Mouse (Mus musculus) forelimb bud, embryonic 11.5 days (tissue): Measurements from ENCODE around the gene Tmem119.

ENCODE experiments used
- DNase-seq: peaks from one replicate; pipeline ENCODE4 v3.0.0-alpha.2; 2012; ENCODE audit warnings: low read depth, low spot score

The Tmem119 gene

GRCm38 (mm10) chr5:113765641-113766526, 34.4 kb downstream of the Tmem119 start:
- DNase-seq, result no peak

GRCm38 (mm10) chr5:113764426-113764825, 35.9 kb downstream of the Tmem119 start:
- DNase-seq, result no peak

GRCm38 (mm10) chr5:113761585-113761984, 38.7 kb downstream of the Tmem119 start:
- no peak for DNase-seq

- no peak for DNase-seq
Measured at GRCm38 (mm10) chr5:113755347-113756030, 44.8 kb downstream of the Tmem119 start.

- no peak for DNase-seq
Measured at GRCm38 (mm10) chr5:113751521-113752157, 48.7 kb downstream of the Tmem119 start.

GRCm38 (mm10) chr5:113748556-113749331, 51.6 kb downstream of the Tmem119 start:
- DNase-seq, result no peak

- no peak for DNase-seq
Measured at GRCm38 (mm10) chr5:113747629-113748028, 52.7 kb downstream of the Tmem119 start.
